Mouse (Mus musculus): ENCODE measurements around the gene Chid1. TPM values are rescaled to one million over a fixed set of nuclear protein-coding genes. Genes with fewer than 3 reads are reported as not detected.

The Chid1 gene
- polyA plus RNA-seq, 1 experiment: 89.4 TPM

DNA sequence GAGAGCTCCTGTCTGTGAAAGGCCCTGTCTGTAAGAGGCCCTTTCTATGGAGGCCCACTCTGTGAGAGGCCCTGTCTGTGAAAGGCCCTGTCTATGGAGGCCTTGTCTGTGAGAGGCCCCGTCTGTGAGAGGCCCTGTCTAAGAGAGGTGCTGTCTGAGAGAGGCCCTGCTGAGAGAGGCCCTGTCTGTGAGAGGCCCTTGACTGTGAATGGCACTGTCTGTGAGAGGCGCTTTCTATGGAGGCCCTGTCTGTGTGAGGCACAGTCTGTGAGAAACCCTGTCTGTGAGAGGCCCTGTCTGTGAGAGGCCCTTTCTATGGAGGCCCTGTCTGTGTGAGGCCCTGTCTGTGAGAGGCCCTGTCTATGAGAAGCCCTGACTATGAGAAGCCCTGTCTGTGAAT is 33.4 kb downstream of the Chid1 start:
- Histone ChIP-seq H3K4me3 (ENCODE audit: control insufficient read depth, low read depth, low read length) (no peak overlapping the region), H3K27ac (ENCODE audit: control insufficient read depth, insufficient read depth, low read depth, low read length) (peak overlapping the region; percentile 63; the same call in 1 of the 2 replicates), H3K4me1 (ENCODE audit: control insufficient read depth, insufficient read depth, low read length) (no peaks in the 10 kb centered on the region), H3K36me3 (ENCODE audit: control insufficient read depth, insufficient read depth, low read length) (no peaks in the 10 kb centered on the region), H3K27me3 (ENCODE audit: control insufficient read depth, insufficient read depth, low read length) (no peaks in the 10 kb centered on the region)
- TF ChIP-seq POLR2A (IDR thresholded peaks at IDR 0.05; ENCODE audit: control insufficient read depth, low read depth, low read length): no peak
- no peak for TF ChIP-seq CTCF (IDR thresholded peaks at IDR 0.05; ENCODE audit: control insufficient read depth, insufficient read depth, insufficient replicate concordance, low read depth, low read length)

DNA sequence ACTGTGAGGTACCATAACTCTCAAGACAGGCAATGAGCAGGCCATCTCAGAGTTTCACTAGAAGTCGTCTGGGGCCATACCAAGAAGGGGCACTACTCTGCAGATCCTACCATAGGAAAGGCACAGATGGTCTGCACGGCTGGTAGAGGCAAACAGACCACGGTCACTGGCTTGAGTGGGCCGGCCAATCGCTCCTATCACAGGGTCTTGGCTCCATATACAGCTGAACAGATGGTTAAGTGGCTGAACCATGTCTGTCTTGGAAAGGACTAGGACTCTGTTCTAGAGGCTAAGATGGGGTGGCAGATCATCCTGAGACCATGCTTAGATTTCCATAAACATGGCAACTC is 37.1 kb downstream of the Chid1 start:
- no peaks in the 10 kb centered on the region for H3K4me1 ChIP-seq (ENCODE audit: control insufficient read depth, insufficient read depth, low read length)
- TF ChIP-seq CTCF (IDR thresholded peaks at IDR 0.05; ENCODE audit: control insufficient read depth, insufficient read depth, insufficient replicate concordance, low read depth, low read length): no peak
- TF ChIP-seq POLR2A (IDR thresholded peaks at IDR 0.05; ENCODE audit: control insufficient read depth, low read depth, low read length): no peak
- no peaks in the 10 kb centered on the region for H3K27me3 ChIP-seq (ENCODE audit: control insufficient read depth, insufficient read depth, low read length)
- H3K4me3 ChIP-seq (ENCODE audit: control insufficient read depth, low read depth, low read length): no peak overlapping the region
- no peaks in the 10 kb centered on the region for H3K36me3 ChIP-seq (ENCODE audit: control insufficient read depth, insufficient read depth, low read length)
- H3K27ac ChIP-seq (ENCODE audit: control insufficient read depth, insufficient read depth, low read depth, low read length): no peak overlapping the region

DNA sequence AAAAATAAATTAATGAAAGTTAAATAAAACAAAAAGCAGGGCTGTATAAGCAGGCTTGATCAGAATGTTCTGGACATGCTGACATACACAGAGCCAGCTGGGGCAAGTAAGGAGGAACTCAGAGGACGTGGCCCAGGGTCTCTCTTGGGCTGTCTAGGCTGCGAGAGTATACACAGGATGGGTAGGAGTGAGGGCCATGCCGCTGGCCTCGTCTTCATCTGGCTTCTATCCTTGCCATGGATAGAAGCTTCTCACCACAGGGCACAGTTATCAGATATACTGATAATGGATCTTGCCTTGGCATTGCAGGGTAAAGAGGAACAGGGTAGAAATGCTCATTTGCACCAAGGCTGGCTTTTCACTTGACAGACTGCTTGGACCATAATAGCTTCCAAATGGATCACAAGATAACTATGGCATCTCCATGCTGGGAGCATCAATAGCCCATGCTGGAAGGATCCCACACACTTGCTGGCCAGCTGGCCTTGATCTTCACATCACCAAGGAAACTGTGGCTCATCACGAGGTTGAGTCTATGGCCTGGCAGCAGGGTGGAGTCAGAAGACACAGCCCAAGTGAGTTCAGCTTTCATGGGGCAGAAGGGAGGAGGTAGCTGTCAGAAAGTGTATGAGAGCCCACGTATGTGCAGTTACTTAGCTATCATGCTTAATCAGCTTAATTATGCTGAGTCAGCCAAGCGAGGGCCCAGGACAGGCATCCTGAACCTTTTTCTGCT is 37.7 kb downstream of the Chid1 start:
- no peak for TF ChIP-seq POLR2A (IDR thresholded peaks at IDR 0.05; ENCODE audit: control insufficient read depth, low read depth, low read length)
- TF ChIP-seq CTCF (IDR thresholded peaks at IDR 0.05; ENCODE audit: control insufficient read depth, insufficient read depth, insufficient replicate concordance, low read depth, low read length): no peak
- Histone ChIP-seq H3K27ac (ENCODE audit: control insufficient read depth, insufficient read depth, low read depth, low read length) (no peak overlapping the region), H3K4me1 (ENCODE audit: control insufficient read depth, insufficient read depth, low read length) (no peaks in the 10 kb centered on the region), H3K36me3 (ENCODE audit: control insufficient read depth, insufficient read depth, low read length) (no peaks in the 10 kb centered on the region), H3K27me3 (ENCODE audit: control insufficient read depth, insufficient read depth, low read length) (no peaks in the 10 kb centered on the region), H3K4me3 (ENCODE audit: control insufficient read depth, low read depth, low read length) (no peak overlapping the region)

DNA sequence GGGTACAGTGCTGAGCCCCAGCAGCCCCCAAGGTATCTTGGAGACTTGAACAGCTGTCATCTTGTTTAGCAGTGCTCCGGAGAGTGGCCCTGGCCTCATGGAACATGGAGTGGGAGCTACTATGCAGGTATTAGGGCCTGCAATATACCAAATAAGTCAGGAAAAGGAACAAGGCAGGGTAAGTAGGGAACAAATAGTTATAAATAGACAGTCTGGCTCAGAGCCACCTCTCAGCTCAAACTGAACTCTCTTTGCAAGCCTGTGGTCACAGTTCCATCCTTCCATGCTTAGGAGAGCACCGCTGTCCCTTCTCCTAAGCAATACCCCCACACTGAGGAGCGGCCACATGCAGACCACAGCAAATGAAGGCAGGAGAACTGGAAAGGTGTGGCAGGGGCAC is 42.1 kb downstream of the Chid1 start:
- Histone ChIP-seq H3K4me3 (ENCODE audit: control insufficient read depth, low read depth, low read length) (no peak overlapping the region), H3K27me3 (ENCODE audit: control insufficient read depth, insufficient read depth, low read length) (no peaks in the 10 kb centered on the region), H3K4me1 (ENCODE audit: control insufficient read depth, insufficient read depth, low read length) (no peaks in the 10 kb centered on the region), H3K36me3 (ENCODE audit: control insufficient read depth, insufficient read depth, low read length) (no peaks in the 10 kb centered on the region), H3K27ac (ENCODE audit: control insufficient read depth, insufficient read depth, low read depth, low read length) (no peak overlapping the region)
- TF ChIP-seq POLR2A (IDR thresholded peaks at IDR 0.05; ENCODE audit: control insufficient read depth, low read depth, low read length): no peak
- no peak for TF ChIP-seq CTCF (IDR thresholded peaks at IDR 0.05; ENCODE audit: control insufficient read depth, insufficient read depth, insufficient replicate concordance, low read depth, low read length)

DNA sequence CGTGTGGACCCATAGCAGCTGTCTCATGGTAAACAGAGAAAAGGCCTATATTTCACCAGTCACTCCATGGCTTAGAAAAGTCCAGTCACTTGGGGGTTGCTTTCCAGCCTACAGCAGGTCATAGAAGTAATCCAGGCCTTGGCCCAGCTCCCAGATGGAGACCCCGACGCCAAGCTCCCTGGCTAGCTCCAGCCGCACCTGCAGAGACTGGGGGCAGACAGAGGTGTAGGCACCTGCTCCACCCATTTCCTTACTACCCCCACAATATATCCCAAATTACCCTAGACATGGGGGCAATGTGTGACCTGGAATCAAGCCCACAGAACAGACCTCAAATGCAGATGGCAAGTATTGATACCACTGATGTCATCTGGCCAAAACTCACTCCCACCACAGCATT is 43.7 kb downstream of the Chid1 start:
- no peak overlapping the region for H3K27ac ChIP-seq (ENCODE audit: control insufficient read depth, insufficient read depth, low read depth, low read length)
- no peak for TF ChIP-seq CTCF (IDR thresholded peaks at IDR 0.05; ENCODE audit: control insufficient read depth, insufficient read depth, insufficient replicate concordance, low read depth, low read length)
- TF ChIP-seq POLR2A (IDR thresholded peaks at IDR 0.05; ENCODE audit: control insufficient read depth, low read depth, low read length): no peak
- no peak overlapping the region for H3K4me3 ChIP-seq (ENCODE audit: control insufficient read depth, low read depth, low read length)
- H3K27me3 ChIP-seq (ENCODE audit: control insufficient read depth, insufficient read depth, low read length): no peaks in the 10 kb centered on the region
- H3K4me1 ChIP-seq (ENCODE audit: control insufficient read depth, insufficient read depth, low read length): no peaks in the 10 kb centered on the region
- no peaks in the 10 kb centered on the region for H3K36me3 ChIP-seq (ENCODE audit: control insufficient read depth, insufficient read depth, low read length)

DNA sequence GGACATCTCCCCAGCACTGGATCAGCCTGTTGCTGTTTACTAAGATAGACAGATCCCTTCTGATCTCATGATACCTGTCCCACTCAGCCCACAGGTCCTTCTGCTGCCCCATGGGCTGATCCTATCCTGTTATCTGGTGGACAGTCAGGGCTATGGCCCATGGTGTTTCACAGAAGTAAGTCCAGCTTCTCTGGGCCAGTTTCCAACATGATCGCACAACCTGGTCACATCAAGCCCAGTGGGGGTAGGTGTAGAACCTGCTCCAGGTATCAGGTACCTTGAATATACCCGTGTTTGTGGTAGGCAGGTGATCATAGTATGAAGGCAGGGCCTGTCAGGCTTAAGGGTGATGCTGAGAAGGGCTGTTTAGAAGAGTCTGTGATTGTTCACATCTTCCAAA is 44.3 kb downstream of the Chid1 start:
- Histone ChIP-seq H3K36me3 (ENCODE audit: control insufficient read depth, insufficient read depth, low read length) (no peaks in the 10 kb centered on the region), H3K27me3 (ENCODE audit: control insufficient read depth, insufficient read depth, low read length) (no peaks in the 10 kb centered on the region), H3K4me3 (ENCODE audit: control insufficient read depth, low read depth, low read length) (no peak overlapping the region)

DNA sequence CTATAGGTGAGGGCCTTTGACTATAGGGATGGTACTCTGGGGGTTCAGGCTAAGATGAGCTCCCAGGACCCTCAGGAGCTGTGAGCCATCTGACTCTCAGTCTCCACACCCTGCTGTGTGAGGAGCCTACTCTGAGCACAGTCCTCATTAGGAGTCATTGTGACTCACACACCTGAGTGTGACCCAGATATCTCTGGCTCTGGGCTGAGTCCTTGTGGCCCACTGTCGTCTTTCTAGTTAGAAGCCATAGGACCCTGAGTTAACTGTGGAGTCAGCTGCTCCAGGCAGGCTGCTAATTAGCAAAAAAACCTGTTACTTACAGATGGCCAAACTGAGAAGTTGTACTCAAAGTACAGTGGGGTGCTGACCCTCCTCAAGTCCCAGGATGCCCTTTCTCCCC is 45.9 kb downstream of the Chid1 start:
- Histone ChIP-seq H3K4me3 (ENCODE audit: control insufficient read depth, low read depth, low read length) (no peak overlapping the region), H3K27me3 (ENCODE audit: control insufficient read depth, insufficient read depth, low read length) (no peaks in the 10 kb centered on the region), H3K4me1 (ENCODE audit: control insufficient read depth, insufficient read depth, low read length) (no peaks in the 10 kb centered on the region), H3K27ac (ENCODE audit: control insufficient read depth, insufficient read depth, low read depth, low read length) (no peak overlapping the region), H3K36me3 (ENCODE audit: control insufficient read depth, insufficient read depth, low read length) (no peaks in the 10 kb centered on the region)
- no peak for TF ChIP-seq POLR2A (IDR thresholded peaks at IDR 0.05; ENCODE audit: control insufficient read depth, low read depth, low read length)
- TF ChIP-seq CTCF (IDR thresholded peaks at IDR 0.05; ENCODE audit: control insufficient read depth, insufficient read depth, insufficient replicate concordance, low read depth, low read length): no peak

More for the DNA sequence above, 44.3 kb downstream of the Chid1 start:
- no peak overlapping the region for H3K27ac ChIP-seq (ENCODE audit: control insufficient read depth, insufficient read depth, low read depth, low read length)
- H3K4me1 ChIP-seq (ENCODE audit: control insufficient read depth, insufficient read depth, low read length): no peaks in the 10 kb centered on the region
- TF ChIP-seq POLR2A (IDR thresholded peaks at IDR 0.05; ENCODE audit: control insufficient read depth, low read depth, low read length) (no peak), CTCF (IDR thresholded peaks at IDR 0.05; ENCODE audit: control insufficient read depth, insufficient read depth, insufficient replicate concordance, low read depth, low read length) (no peak)

Data from testis, adult 2 months (tissue).